Mouse (Mus musculus) forebrain, embryonic 14.5 days (tissue): ENCODE results near the gene Plxnc1. TPM values are rescaled to one million over a fixed set of nuclear protein-coding genes. Genes with fewer than 3 reads are reported as not detected.
A peak's percentile ranks its signal among the peaks of the same experiment; 100 is the strongest.

Experiments used
- ATAC-seq: fragments of 200-750 bp; cut with Nextera tagmentation; 2 replicates; pipeline ENCODE4 v1.8.0; 2017; ENCODE audit warnings: mild to moderate bottlenecking, moderate library complexity
- DNase-seq: peaks from one replicate; pipeline ENCODE4 v3.0.0-alpha.2; 2015; ENCODE audit warnings: low spot score
- H3K27ac ChIP-seq: fragments of 300-500 bp; sonication (generic); 2 replicates; pipeline ENCODE4 v1.5.1; 2014; ENCODE audit warnings: low read depth, mild to moderate bottlenecking, control low read depth, low read length, moderate library complexity
- H3K27me3 ChIP-seq: fragments of 300-500 bp; sonication (generic); replicated peaks from 2 replicates; pipeline ENCODE4 v1.6.1; 2014; ENCODE audit warnings: low read length, control low read depth, mixed read lengths; ENCODE audit not compliant: control insufficient read depth, insufficient read depth
- H3K36me3 ChIP-seq: fragments of 300-500 bp; sonication (generic); 2 replicates; pipeline ENCODE4 v1.6.1; 2014; ENCODE audit warnings: low read length, control low read depth; ENCODE audit not compliant: control insufficient read depth, insufficient read depth
- H3K4me1 ChIP-seq: fragments of 300-500 bp; sonication (generic); 2 replicates; pipeline ENCODE4 v1.6.1; 2014; ENCODE audit warnings: antibody characterized with exemption, low read length, control low read depth; ENCODE audit not compliant: control insufficient read depth, insufficient read depth
- H3K4me2 ChIP-seq: fragments of 300-500 bp; sonication (generic); 2 replicates; pipeline ENCODE4 v1.6.1; 2014; ENCODE audit warnings: mild to moderate bottlenecking, control low read depth, low read length
- H3K4me3 ChIP-seq: fragments of 300-500 bp; sonication (generic); 2 replicates; pipeline ENCODE4 v1.5.1; 2014; ENCODE audit warnings: low read depth, low read length, control low read depth
- H3K9ac ChIP-seq: fragments of 300-500 bp; sonication (generic); 2 replicates; pipeline ENCODE4 v1.6.1; 2014; ENCODE audit warnings: mild to moderate bottlenecking, low read length, control low read depth, moderate library complexity
- H3K9me3 ChIP-seq: fragments of 300-500 bp; sonication (generic); replicated peaks from 2 replicates; pipeline ENCODE4 v1.6.1; 2016; ENCODE audit warnings: low read length, control low read depth, mixed read lengths; ENCODE audit not compliant: control insufficient read depth
- WGBS: fragments of 180-500 bp; shearing (Covaris S2); extraction: QIAGEN DNeasy Blood & Tissue Kit; methylation state at CpG from one replicate; pipeline ENCODE4 v1.1.7; 2014; 5-methylcytosine and 5-hydroxymethylcytosine counted together
- polyA plus RNA-seq: library from polyadenylated mRNA; unstranded; fragments of >200 nt; fragmentation: Nextera tagmentation; extraction: Ambion mirVana; gene quantifications from 2 replicates; pipeline ENCODE4 v1.2.1, GENCODE M21; 2014

Plxnc1 gene
- polyA plus RNA-seq, 1 experiment from 2014 or later, result 14.4 TPM

DNA sequence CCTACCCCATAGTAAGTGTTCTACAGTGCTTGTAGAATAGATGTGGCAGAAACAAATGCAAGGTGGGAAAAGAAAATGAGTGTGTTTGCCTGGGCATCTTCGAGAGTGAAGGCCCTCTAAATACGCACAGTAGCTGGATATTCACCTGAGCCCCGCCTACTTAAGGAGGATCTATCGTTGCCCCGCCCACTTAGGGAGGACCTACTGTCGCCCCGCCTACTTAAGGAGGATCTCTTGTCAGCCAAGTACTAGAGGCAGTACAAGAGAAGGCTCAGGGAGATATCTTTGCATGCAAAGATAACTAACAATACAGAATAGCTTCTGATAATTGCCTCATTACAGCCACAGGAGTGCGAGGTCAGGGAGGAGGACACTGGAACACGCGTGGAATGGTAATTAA, 17.4 kb upstream of the Plxnc1 start:
- Histone ChIP-seq H3K36me3 (no peaks in the 10 kb centered on the region), H3K9me3 (no peaks in the 10 kb centered on the region; the same call in 1 of the 2 replicates), H3K4me3 (no peak overlapping the region), H3K4me1 (no peaks in the 10 kb centered on the region), H3K27me3 (no peaks in the 10 kb centered on the region), H3K4me2 (no peak overlapping the region), H3K9ac (no peak overlapping the region), H3K27ac (no peak overlapping the region)
- ATAC-seq (no peak), DNase-seq (no peak)
- 81% methylated on average over 10 of the region's 10 CpGs for WGBS

DNA sequence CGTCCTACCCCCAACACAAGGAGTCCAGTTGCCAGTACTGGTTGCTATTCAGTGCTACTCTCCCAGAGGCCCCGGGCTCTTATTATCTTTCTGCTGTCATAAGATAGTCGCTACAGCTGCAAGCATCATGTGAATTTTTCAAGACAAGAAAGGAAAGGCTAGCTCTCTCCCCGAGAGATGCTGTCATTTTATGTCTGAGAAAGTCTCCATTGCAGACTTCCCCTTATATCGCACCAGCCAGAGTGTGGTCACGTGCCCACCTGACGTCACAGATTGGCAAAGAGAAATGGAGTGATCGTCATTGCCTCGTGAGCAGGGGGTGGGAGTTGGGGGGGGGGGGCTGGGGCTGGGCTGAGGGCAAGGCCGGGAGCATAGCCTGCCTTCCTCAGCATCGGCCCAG, 16.6 kb upstream of the Plxnc1 start:
- Histone ChIP-seq H3K9me3 (no peaks in the 10 kb centered on the region; the same call in 1 of the 2 replicates), H3K27ac (no peak overlapping the region), H3K4me3 (no peak overlapping the region), H3K36me3 (no peaks in the 10 kb centered on the region), H3K4me2 (no peak overlapping the region), H3K9ac (no peak overlapping the region), H3K4me1 (no peaks in the 10 kb centered on the region), H3K27me3 (no peaks in the 10 kb centered on the region)
- WGBS, result 82% methylated on average over 11 of the region's 11 CpGs
- DNase-seq (no peak), ATAC-seq (no peak)

DNA sequence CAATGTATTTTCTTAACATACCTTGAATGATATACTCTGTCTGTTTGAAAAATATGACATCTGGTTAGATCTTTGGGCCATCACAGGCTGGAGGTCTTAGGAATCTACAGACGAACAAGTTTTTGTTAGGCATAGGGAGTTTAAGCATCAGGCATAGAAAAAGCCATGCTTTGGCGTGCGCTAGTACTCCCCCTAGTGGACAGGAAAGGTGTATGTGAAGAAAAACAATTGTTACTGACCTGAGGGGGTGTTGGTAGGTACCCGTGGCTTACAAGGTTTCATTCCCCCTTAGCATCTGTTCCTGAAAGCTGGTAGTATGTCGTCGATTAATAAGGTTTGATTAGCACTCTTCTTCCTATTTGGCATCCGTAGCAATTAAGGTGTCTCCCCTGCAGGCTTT, 13.7 kb upstream of the Plxnc1 start:
- Histone ChIP-seq H3K36me3 (no peaks in the 10 kb centered on the region), H3K4me1 (no peaks in the 10 kb centered on the region), H3K27me3 (no peaks in the 10 kb centered on the region), H3K9me3 (no peaks in the 10 kb centered on the region), H3K27ac (no peak overlapping the region), H3K4me2 (no peak overlapping the region), H3K9ac (no peak overlapping the region), H3K4me3 (no peak overlapping the region)
- ATAC-seq (peak; percentile 66), DNase-seq (peak; percentile 85)
- 11% methylated on average over 7 of the region's 7 CpGs for WGBS

DNA sequence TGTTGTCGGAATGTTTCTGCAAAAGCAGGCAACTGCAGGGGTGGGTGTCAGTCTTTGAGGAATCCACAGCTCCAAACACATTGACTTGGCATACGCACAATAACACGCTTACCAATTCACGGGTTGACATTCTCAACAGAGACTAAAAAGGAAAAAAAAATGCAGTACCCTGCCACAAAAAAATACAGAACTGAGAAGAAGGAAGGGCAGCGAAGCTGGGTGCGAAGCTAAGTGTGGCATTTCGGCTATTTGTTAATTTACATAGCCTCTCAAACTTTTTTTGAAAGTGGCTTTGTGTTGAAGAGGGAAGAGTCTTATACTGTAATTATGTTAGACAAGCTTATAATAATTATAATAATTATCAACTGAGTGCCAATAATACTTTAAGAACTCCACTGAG, 13.1 kb upstream of the Plxnc1 start:
- no peaks in the 10 kb centered on the region for H3K9me3 ChIP-seq
- no peaks in the 10 kb centered on the region for H3K36me3 ChIP-seq
- no peaks in the 10 kb centered on the region for H3K4me1 ChIP-seq
- DNase-seq (no peak), ATAC-seq (no peak)
- no peaks in the 10 kb centered on the region for H3K27me3 ChIP-seq
- H3K9ac ChIP-seq, result no peak overlapping the region
- no peak overlapping the region for H3K27ac ChIP-seq
- no peak overlapping the region for H3K4me3 ChIP-seq
- 80% methylated on average over 7 of the region's 7 CpGs for WGBS
- H3K4me2 ChIP-seq, result no peak overlapping the region

DNA sequence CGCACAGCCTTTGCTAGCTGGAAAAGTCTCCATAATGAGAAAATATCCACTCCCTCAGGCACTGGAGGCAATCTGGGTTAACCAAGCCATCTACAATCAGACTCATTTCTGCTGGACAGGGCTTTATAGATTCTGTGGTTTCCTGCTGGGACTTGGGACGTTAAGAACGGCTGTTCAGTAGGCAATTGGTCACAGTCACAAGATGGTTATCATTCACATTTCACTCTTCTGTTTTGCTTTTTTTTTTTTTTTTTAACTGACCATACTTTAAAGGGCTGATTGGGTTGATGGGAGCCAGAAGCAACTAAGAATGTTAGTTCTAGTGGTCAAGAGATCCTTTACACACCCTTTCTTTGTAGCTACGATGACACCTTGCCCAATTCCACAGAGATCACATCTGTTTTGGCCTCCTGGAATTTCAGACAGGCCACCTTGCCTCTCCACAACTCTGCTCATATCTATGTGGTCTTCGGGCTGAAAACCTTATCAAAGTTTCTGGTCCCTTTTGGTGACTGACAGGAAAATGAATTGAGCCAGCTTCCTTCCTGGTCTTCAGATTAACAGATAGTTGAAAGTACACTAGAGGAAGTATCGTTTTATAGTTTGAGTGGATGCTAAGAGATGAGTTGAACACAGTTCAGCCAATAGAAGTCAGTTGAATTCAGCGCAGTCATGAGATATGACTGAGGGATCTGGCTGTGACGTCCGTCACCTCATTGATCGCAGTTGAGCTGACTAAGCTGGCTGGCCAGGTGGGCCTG, 3.5 kb upstream of the Plxnc1 start:
- no peak for DNase-seq
- 92% methylated on average over 10 of the region's 10 CpGs for WGBS
- ATAC-seq, result no peak

DNA sequence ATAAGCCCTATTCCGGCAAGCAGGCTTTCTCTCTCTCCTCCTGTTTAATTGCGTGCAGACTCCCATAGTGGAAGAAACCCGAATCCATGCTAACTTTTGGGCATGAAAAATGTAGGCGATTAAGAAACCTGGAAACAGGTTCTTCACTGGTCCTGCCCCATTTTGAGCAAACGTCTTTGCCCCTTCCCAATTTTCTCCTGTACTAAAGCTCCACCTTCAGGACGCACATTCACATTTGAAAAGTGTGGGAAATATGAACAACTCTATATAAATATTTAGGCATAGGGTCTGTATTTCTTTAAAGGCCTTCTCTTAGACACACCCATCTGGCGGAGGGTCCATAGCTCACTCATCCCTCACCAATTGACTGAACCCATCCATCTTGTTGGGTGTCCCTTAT, 2.8 kb upstream of the Plxnc1 start:
- no peak for ATAC-seq
- no peaks in the 10 kb centered on the region for H3K9me3 ChIP-seq
- WGBS, result 69% methylated on average over 7 of the region's 7 CpGs
- H3K27ac ChIP-seq, result no peak overlapping the region
- peaks cover 12% of the 10 kb centered on the region; the same call in 1 of the 2 replicates for H3K4me1 ChIP-seq
- no peaks in the 10 kb centered on the region for H3K36me3 ChIP-seq
- peak; percentile 45 for DNase-seq
- no peak overlapping the region for H3K4me3 ChIP-seq
- H3K4me2 ChIP-seq, result no peak overlapping the region
- H3K9ac ChIP-seq, result no peak overlapping the region
- no peaks in the 10 kb centered on the region for H3K27me3 ChIP-seq

More for the DNA sequence above, 3.5 kb upstream of the Plxnc1 start:
- Histone ChIP-seq H3K4me1 (peaks cover 6% of the 10 kb centered on the region; the same call in 1 of the 2 replicates), H3K4me3 (no peak overlapping the region), H3K9ac (no peak overlapping the region), H3K9me3 (no peaks in the 10 kb centered on the region), H3K4me2 (no peak overlapping the region), H3K27ac (no peak overlapping the region), H3K27me3 (no peaks in the 10 kb centered on the region), H3K36me3 (no peaks in the 10 kb centered on the region)

DNA sequence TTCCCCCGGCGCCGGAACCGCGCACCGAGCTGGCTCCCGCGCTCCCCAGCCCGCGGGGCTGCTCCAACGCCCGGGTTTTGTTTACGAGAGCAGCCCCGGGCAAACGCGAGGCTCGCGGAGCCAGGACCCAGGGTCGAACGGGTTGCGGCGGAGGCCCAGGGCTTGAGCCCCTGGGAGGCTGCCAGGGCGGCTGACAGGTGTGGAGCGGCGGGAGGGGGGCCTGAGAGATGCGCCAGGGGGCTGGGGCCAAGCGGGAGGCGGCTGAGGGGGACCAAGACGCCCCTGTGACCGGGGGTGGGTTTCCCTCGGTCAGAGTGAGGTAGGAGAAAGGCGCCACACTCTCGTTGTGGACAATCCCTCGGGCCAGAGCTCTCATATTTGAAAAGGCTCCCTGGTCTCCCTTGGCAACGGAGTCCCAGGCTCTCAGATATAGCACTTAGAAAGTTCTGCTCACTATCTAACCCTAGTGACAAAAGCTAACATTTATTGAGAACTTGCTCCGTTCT, 624 bp upstream of the Plxnc1 start:
- H3K4me2 ChIP-seq, result peak overlapping the region; percentile 81
- ATAC-seq, result peak; percentile 33
- WGBS, result under 1% methylated on average over 36 of the region's 36 CpGs
- H3K4me3 ChIP-seq, result peak overlapping the region; percentile 75
- H3K4me1 ChIP-seq, result peaks cover 27% of the 10 kb centered on the region
- no peaks in the 10 kb centered on the region for H3K9me3 ChIP-seq
- peak; percentile 72 for DNase-seq
- H3K27ac ChIP-seq, result peak overlapping the region; percentile 95
- H3K36me3 ChIP-seq, result no peaks in the 10 kb centered on the region
- H3K27me3 ChIP-seq, result no peaks in the 10 kb centered on the region
- H3K9ac ChIP-seq, result peak overlapping the region; percentile 91

DNA sequence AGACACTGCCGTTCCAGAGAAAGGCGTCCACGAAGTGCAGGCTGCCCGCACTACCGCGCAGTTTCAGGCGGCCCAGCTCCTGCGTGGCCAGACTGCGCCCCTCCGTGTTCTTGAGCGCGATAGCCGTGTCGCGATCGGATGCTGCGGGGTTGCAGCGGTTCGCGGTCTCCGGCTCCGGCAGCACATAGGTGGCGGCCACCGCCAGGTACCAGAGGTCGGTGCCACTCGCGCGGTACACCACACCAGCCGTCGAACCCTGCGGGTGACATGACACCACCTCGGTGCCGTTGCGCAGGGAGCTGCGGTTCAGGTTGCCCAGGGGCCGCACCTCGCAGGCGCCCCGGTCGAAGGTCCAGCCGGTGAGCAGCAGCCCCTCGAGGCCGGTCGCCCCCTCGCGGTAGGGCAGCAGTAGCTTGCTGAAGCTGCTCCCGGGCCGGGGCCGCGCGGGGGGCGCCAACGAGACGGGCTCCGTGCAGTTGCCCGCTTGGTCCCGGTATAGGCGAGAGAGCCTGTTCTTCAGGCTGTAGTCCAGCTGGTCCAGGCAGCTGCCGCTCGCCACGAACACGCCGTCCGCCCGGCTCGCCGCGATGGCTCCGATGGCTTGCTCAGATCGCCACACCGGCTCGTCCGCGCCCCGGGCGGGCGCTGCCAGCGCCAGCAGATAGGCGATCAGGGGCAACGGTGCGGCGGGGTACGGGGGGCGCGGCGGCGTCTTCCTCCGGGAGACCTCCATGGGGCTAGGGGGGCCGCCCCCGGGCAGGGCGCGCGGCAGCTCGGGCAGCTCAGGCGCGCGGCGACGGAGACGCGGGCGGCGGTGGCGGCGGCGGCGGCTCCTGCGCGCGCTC, 567 bp downstream of the Plxnc1 start:
- Histone ChIP-seq H3K36me3 (no peaks in the 10 kb centered on the region), H3K27ac (peak overlapping the region; percentile 95), H3K9me3 (no peaks in the 10 kb centered on the region), H3K4me3 (peak overlapping the region; percentile 75), H3K27me3 (no peaks in the 10 kb centered on the region), H3K9ac (peak overlapping the region; percentile 91), H3K4me1 (peaks cover 35% of the 10 kb centered on the region), H3K4me2 (peak overlapping the region; percentile 81)
- under 1% methylated on average over 103 of the region's 110 CpGs for WGBS
- ATAC-seq (peak; percentile 42), DNase-seq (peak; percentile 63)
